Mouse (Mus musculus) testis, adult 2 months (tissue): ENCODE data around the gene Plpp4.

ENCODE experiments used
- CTCF ChIP-seq: fragments of 200-500 bp; IDR thresholded peaks from 2 replicates; pipeline ENCODE4 v1.5.1; 2012; ENCODE audit warnings: low read depth, mild to moderate bottlenecking, inconsistent platforms, low read length, moderate library complexity; ENCODE audit not compliant: control insufficient read depth, insufficient read depth, insufficient replicate concordance
- POLR2A ChIP-seq: fragments of 200-500 bp; IDR thresholded peaks from 2 replicates; pipeline ENCODE4 v1.6.1; 2012; ENCODE audit warnings: low read depth, mild to moderate bottlenecking, inconsistent platforms, low read length, moderate library complexity; ENCODE audit not compliant: control insufficient read depth

DNA sequence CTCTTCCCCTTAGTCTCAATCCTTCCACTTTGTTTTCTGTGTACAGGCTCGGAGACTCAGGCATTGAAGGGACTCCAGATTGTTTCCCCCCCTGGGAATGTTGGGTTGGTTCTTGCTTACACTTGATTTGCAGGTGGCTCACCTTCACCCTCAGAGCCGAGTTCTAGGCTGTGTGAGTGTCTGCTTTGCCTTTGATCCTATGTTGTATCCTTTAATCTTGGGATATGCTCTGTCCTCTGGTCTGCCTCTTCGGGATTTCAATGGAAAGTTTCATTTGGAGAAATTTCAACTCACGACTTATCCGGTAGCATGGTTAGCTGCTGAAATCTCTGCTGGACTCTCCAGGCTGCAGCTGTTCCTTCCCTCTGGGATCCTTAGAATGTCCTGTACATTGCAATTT is 17.9 kb downstream of the Plpp4 start:
- TF ChIP-seq POLR2A (no peak), CTCF (no peak)
